Mouse (Mus musculus): Measurements from ENCODE around the gene Ece2.

DNA sequence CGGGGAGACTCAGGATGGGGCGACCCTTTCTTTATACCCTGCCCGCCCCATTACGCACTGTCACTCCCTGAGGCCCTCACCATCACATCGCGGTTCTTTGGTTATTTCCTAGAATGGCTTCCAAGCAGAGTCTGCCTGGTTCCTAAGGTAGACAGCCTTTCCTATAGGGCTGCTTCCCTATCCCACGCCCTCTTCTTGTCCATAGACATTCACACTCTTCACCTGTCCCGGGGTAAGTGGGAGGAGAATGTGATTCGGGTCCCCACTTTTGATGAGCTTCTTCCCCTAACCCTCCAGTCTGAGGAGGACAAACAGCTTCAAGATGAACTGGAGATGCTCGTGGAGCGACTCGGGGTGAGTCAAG lies 22.3 kb downstream of the Ece2 start:
- no peak for TF ChIP-seq CTCF (IDR thresholded peaks at IDR 0.05; ENCODE audit: insufficient read depth, low read depth, low read length)
- TF ChIP-seq POLR2A (IDR thresholded peaks at IDR 0.05; ENCODE audit: insufficient read depth, low read depth, low read length), result no peak
